Mouse (Mus musculus) effector memory CD4-positive, alpha-beta T cell, adult 7 months (primary cell): Measurements from ENCODE around the gene Gm43191. TPM values are rescaled to one million over a fixed set of nuclear protein-coding genes. Genes with fewer than 3 reads are reported as not detected.

ENCODE experiments used
- polyA plus RNA-seq: library from polyadenylated mRNA; unstranded; fragments of 100-300 nt; shearing (Covaris generic); gene quantifications from one replicate; pipeline ENCODE4 v1.2.1, GENCODE M21; 2017

The Gm43191 gene
- not detected for polyA plus RNA-seq

GRCm38 (mm10) chr3:116681160-116681559 is at the start of gene Gm43191:
Gm43191 (minus strand) TSS chr3:116681260.

GRCm38 (mm10) chr3:116712436-116712881 is 31.4 kb upstream of the Gm43191 start, which contains the start of gene Slc35a3:
Slc35a3 (minus strand) TSS chr3:116712831.

GRCm38 (mm10) chr3:116662463-116662863 is 18.6 kb downstream of the Gm43191 start, which contains the start of gene Mfsd14a:
Mfsd14a (minus strand) TSS chr3:116662677.

GRCm38 (mm10) chr3:116614295-116614892 is 66.7 kb downstream of the Gm43191 start, which contains the start of gene Trmt13:
Trmt13 (minus strand) TSS chr3:116614587.

GRCm38 (mm10) chr3:116594728-116595602 is 86.1 kb downstream of the Gm43191 start, which contains the start of gene Sass6:
Sass6 (plus strand) TSS chr3:116594982.

Other genes with a start within 250 kb of the Gm43191 start
- gene Rtca, start 173.1 kb downstream of the Gm43191 start, polyA plus RNA-seq, result 21.5 TPM
- gene Dbt, start 168.2 kb downstream of the Gm43191 start, polyA plus RNA-seq, result 15.3 TPM
- 0.74 TPM for gene Lrrc39, start 118.3 kb downstream of the Gm43191 start, polyA plus RNA-seq
- gene Sass6, start 86.3 kb downstream of the Gm43191 start, polyA plus RNA-seq, result 3.7 TPM
- gene Trmt13, start 66.7 kb downstream of the Gm43191 start, polyA plus RNA-seq, result 25.5 TPM
- 135 TPM for gene Mfsd14a, start 18.6 kb downstream of the Gm43191 start, polyA plus RNA-seq
- gene Slc35a3, start 31.6 kb upstream of the Gm43191 start, polyA plus RNA-seq, result 26.5 TPM
- 5.3 TPM for gene Agl, start 126.9 kb upstream of the Gm43191 start, polyA plus RNA-seq
- 24.5 TPM for gene Frrs1, start 178.2 kb upstream of the Gm43191 start, polyA plus RNA-seq